Comparison of ENCODE assay signal across 21 mouse cellular contexts in genomic region chr1:57301980-57302331, GRCm38 (mm10).
DNase-seq lines count a peak whose midpoint lies in the region; ATAC-seq lines count a peak whose summit lies in the region.
"Had no signal": no experiment of that assay in that cellular context is flagged by ENCODE, and none has a peak within 500 bp of the region (broad histone marks: within the 10 kb centered on the region; RNA-seq: fewer than 3 reads in every experiment).

No protein-coding gene starts in this region.

- H3K4me3 ChIP-seq in hindbrain, embryonic 14.5 days (replicated peaks; ENCODE audit: low read length), result no peak overlapping the region
- no peak overlapping the region for H3K4me3 ChIP-seq in hindbrain, embryonic 11.5 days (ENCODE audit: low read depth, low read length)
- H3K4me3 ChIP-seq in forebrain, embryonic 16.5 days (replicated peaks; ENCODE audit: low read length), result no peak overlapping the region
- H3K4me3 ChIP-seq: heart, adult 2 months; layer of hippocampus, adult 2 months had no signal

- no peak overlapping the region for H3K9ac ChIP-seq in hindbrain, embryonic 14.5 days
- no peak overlapping the region for H3K9ac ChIP-seq in hindbrain, embryonic 11.5 days (ENCODE audit: low read depth, low read length)
- H3K9ac ChIP-seq in forebrain, embryonic 16.5 days (replicated peaks; ENCODE audit: low read depth, low read length), result no peak overlapping the region

- no peaks in the 10 kb centered on the region for H3K36me3 ChIP-seq in hindbrain, embryonic 14.5 days (replicated peaks; ENCODE audit: control insufficient read depth, insufficient read depth)
- H3K36me3 ChIP-seq in hindbrain, embryonic 11.5 days (ENCODE audit: control insufficient read depth, insufficient read depth, low read length), result no peaks in the 10 kb centered on the region
- no peaks in the 10 kb centered on the region for H3K36me3 ChIP-seq in forebrain, embryonic 16.5 days (ENCODE audit: control insufficient read depth, insufficient read depth)

- no peak overlapping the region for H3K4me2 ChIP-seq in hindbrain, embryonic 14.5 days (replicated peaks)
- no peak overlapping the region for H3K4me2 ChIP-seq in hindbrain, embryonic 11.5 days (replicated peaks; ENCODE audit: low read depth, low read length)
- H3K4me2 ChIP-seq in forebrain, embryonic 16.5 days (ENCODE audit: low read length), result no peak overlapping the region
- H3K4me2 ChIP-seq: liver, embryonic 11.5 days had no signal

- no peak overlapping the region for H3K27ac ChIP-seq in hindbrain, embryonic 14.5 days
- H3K27ac ChIP-seq in hindbrain, embryonic 11.5 days (ENCODE audit: low read depth, low read length), result no peak overlapping the region
- peak overlapping the region; percentile 41; the same call in 1 of the 2 replicates for H3K27ac ChIP-seq in forebrain, embryonic 16.5 days (ENCODE audit: low read length)
- H3K27ac ChIP-seq: heart, adult 2 months; hindbrain, postnatal 0 days; kidney, postnatal 0 days; layer of hippocampus, adult 2 months had no signal

- H3K4me1 ChIP-seq in hindbrain, embryonic 14.5 days (replicated peaks; ENCODE audit: control insufficient read depth, insufficient read depth, low read length), result no peaks in the 10 kb centered on the region
- no peaks in the 10 kb centered on the region for H3K4me1 ChIP-seq in hindbrain, embryonic 11.5 days (replicated peaks; ENCODE audit: control insufficient read depth, insufficient read depth, low read length)
- H3K4me1 ChIP-seq in forebrain, embryonic 16.5 days (replicated peaks; ENCODE audit: control insufficient read depth, insufficient read depth, low read length), result peaks cover 7% of the 10 kb centered on the region; the same call in 1 of the 2 replicates

- DNase-seq in hindbrain, embryonic 14.5 days (ENCODE audit: low spot score), result no peak
- DNase-seq in hindbrain, embryonic 11.5 days (ENCODE audit: low spot score), result no peak
- peak; percentile 15 for DNase-seq in right cerebral cortex, adult 18-20 months
- DNase-seq in right cerebral cortex, postnatal 14 days, result no peak
- peak; percentile 47 for DNase-seq in telencephalon, adult 2 months (ENCODE audit: low read depth, low spot score)
- DNase-seq in kidney, postnatal 36 days, result no peak
- DNase-seq: adrenal gland, postnatal 36 days; cerebellum, adult 9-11 months; gastrocnemius, postnatal 25 days; heart, adult 2 months; heart, postnatal 36 days; lung, adult 18-20 months; lung, postnatal 14 days; midbrain, embryonic 14.5 days; thymus, postnatal 14 days had no signal

- WGBS in hindbrain, embryonic 14.5 days, result 81% methylated on average over 6 of the region's 6 CpGs
- WGBS in hindbrain, embryonic 11.5 days, result 82% methylated on average over 6 of the region's 6 CpGs
- WGBS in forebrain, embryonic 16.5 days, result 45% methylated on average over 6 of the region's 6 CpGs

- 0 out of 2 replicates have a peak, but pooled peaks have one; percentile 27 for ATAC-seq in hindbrain, embryonic 14.5 days (ENCODE audit: low FRiP score)
- ATAC-seq in hindbrain, embryonic 11.5 days (ENCODE audit: low FRiP score), result no peak
- peak; percentile 95 for ATAC-seq in forebrain, embryonic 16.5 days
- ATAC-seq: hindbrain, postnatal 0 days; intestine, postnatal 0 days had no signal

- no peaks in the 10 kb centered on the region for H3K27me3 ChIP-seq in hindbrain, embryonic 14.5 days (ENCODE audit: control insufficient read depth, insufficient read depth, low read length)
- no peaks in the 10 kb centered on the region for H3K27me3 ChIP-seq in hindbrain, embryonic 11.5 days (ENCODE audit: control insufficient read depth, insufficient read depth, low read length)
- H3K27me3 ChIP-seq in forebrain, embryonic 16.5 days (replicated peaks; ENCODE audit: control insufficient read depth, insufficient read depth, low read length), result no peaks in the 10 kb centered on the region

- H3K9me3 ChIP-seq in hindbrain, embryonic 14.5 days (ENCODE audit: control insufficient read depth, low read length), result no peaks in the 10 kb centered on the region
- H3K9me3 ChIP-seq in hindbrain, embryonic 11.5 days (ENCODE audit: control insufficient read depth, low read length), result no peaks in the 10 kb centered on the region
- no peaks in the 10 kb centered on the region for H3K9me3 ChIP-seq in forebrain, embryonic 16.5 days (ENCODE audit: control insufficient read depth, low read length)

Comparison
In these comparisons a context has a peak if more than half of its experiments do, and no peak if none do; other contexts are left out.
1. DNase-seq: peak in right cerebral cortex, adult 18-20 months (single experiment) and telencephalon, adult 2 months (single experiment); none in hindbrain, embryonic 14.5 days (single experiment), hindbrain, embryonic 11.5 days (single experiment), right cerebral cortex, postnatal 14 days (single experiment) and kidney, postnatal 36 days (0 of 2).